Mouse (Mus musculus): ENCODE measurements around the gene Gpd2. TPM values are rescaled to one million over a fixed set of nuclear protein-coding genes. Genes with fewer than 3 reads are reported as not detected.
A peak's percentile ranks its signal among the peaks of the same experiment; 100 is the strongest.

The Gpd2 gene
- 14.3 and 16.2 TPM in 2 replicates for polyA plus RNA-seq (2015; fragmentation: Nextera tagmentation; extraction: Ambion mirVana)

DNA sequence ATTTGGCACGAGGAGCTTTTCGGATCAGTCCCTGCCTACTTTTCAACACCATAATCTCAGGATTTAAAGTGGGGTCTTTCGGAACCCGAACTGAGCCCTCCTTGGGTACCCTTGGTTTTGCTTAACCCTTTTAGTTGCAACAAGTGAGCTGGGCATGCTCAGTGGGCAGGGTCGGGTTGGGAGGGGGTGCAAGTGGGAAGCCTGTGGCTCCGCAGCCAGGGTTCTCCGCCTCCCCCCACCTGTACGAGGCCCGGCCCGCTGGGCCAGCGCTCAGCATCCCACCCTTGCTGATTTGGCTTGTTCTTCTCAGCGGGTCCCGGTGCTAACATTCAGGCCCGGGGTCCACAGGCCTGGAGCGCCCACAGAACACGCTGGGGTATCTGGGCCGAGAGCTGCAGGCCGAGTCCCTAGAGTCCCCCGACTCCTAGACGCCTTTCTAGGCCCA, at the start of gene Gpd2:
Gene Gpd2, plus strand, starts transcription at position 161 of the 445 bp plus-strand sequence.
- peak within 1 kb of the TSS; percentile 75 for H3K27ac ChIP-seq (replicated peaks)
- H3K4me3 ChIP-seq (replicated peaks): peak within 1 kb of the TSS; percentile 77
- no peaks in the 10 kb centered on the region for H3K36me3 ChIP-seq
- no peaks in the 10 kb centered on the region for H3K9me3 ChIP-seq (replicated peaks)
- peak within 1 kb of the TSS; percentile 89 for H3K9ac ChIP-seq
- H3K4me2 ChIP-seq (replicated peaks): peak within 1 kb of the TSS; percentile 91
- H3K27me3 ChIP-seq: no peaks in the 10 kb centered on the region
- H3K4me1 ChIP-seq: peaks cover 16% of the 10 kb centered on the region; the same call in 1 of the 2 replicates
- no peak; the same call in 1 of the 2 replicates for ATAC-seq (ENCODE audit: insufficient number of reproducible peaks, low FRiP score, low TSS enrichment, low read depth)
- 4% methylated on average over 20 of the region's 20 CpGs for WGBS

DNA sequence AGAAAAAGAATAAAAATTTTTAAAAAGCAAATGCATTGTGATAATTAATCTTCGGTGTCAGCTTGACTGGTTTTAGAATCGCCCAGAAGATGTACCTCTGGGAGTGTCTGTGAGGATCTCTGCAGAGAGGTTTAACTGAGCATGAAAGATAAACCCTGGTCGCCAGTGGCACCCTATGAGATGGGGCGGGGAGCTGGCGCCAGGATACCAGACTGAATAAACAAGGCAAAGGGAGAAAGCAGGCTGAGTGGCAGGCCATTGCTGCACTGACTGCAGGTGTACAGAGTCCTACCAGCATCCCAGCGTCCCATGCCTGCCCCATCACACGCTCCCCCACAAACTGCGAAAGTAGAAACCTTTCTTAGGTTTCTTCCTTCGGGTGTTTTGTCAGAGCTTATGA, 49.2 kb upstream of the Gpd2 start:
- Histone ChIP-seq H3K4me3 (replicated peaks) (no peak overlapping the region), H3K4me2 (replicated peaks) (no peak overlapping the region), H3K4me1 (no peaks in the 10 kb centered on the region), H3K36me3 (no peaks in the 10 kb centered on the region), H3K9me3 (replicated peaks) (no peaks in the 10 kb centered on the region), H3K27me3 (no peaks in the 10 kb centered on the region), H3K27ac (replicated peaks) (no peak overlapping the region), H3K9ac (no peak overlapping the region)
- ATAC-seq (ENCODE audit: insufficient number of reproducible peaks, low FRiP score, low TSS enrichment, low read depth): no peak
- 64% methylated on average over 9 of the region's 9 CpGs for WGBS

- Histone ChIP-seq H3K27ac (replicated peaks) (no peak overlapping the region), H3K9me3 (replicated peaks) (no peaks in the 10 kb centered on the region), H3K36me3 (no peaks in the 10 kb centered on the region), H3K4me1 (no peaks in the 10 kb centered on the region), H3K27me3 (no peaks in the 10 kb centered on the region), H3K4me3 (replicated peaks) (no peak overlapping the region), H3K9ac (no peak overlapping the region), H3K4me2 (replicated peaks) (no peak overlapping the region)
- no peak for ATAC-seq (ENCODE audit: insufficient number of reproducible peaks, low FRiP score, low TSS enrichment, low read depth)
Measured at GRCm38 (mm10) chr2:57190884-57191283, 46.6 kb upstream of the Gpd2 start.

DNA sequence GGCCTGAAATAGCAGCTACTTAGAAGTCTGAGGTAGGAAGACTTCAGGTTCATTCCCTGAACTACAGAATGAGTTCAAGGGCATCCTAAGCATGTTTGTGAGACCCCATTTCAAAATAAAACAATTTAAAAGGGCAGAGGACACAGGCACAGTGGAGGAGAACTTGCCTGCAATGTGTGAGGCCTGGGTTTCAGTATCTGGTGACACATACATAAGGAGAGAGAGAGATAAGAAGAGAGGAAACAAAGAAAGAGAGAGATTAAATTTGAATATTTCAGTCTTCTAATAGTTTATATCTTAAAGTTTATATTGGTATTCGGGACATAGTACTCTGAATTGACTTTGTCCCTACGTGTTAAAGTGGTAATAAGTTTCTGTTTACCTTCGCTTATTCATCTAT, 38.4 kb upstream of the Gpd2 start:
- 89% methylated on average over 3 of the region's 3 CpGs for WGBS
- no peaks in the 10 kb centered on the region for H3K27me3 ChIP-seq

GRCm38 (mm10) chr2:57208472-57209083, 28.9 kb upstream of the Gpd2 start:
- H3K4me3 ChIP-seq (replicated peaks): no peak overlapping the region
- no peak for ATAC-seq (ENCODE audit: insufficient number of reproducible peaks, low FRiP score, low TSS enrichment, low read depth)
- H3K36me3 ChIP-seq: no peaks in the 10 kb centered on the region
- WGBS: 87% methylated on average over 9 of the region's 9 CpGs
- H3K4me2 ChIP-seq (replicated peaks): no peak overlapping the region
- no peak overlapping the region for H3K27ac ChIP-seq (replicated peaks)
- H3K27me3 ChIP-seq: no peaks in the 10 kb centered on the region
- no peak overlapping the region for H3K9ac ChIP-seq
- H3K4me1 ChIP-seq: no peaks in the 10 kb centered on the region
- no peaks in the 10 kb centered on the region; the same call in 1 of the 2 replicates for H3K9me3 ChIP-seq (replicated peaks)

More for the DNA sequence above, 38.4 kb upstream of the Gpd2 start:
- no peak for ATAC-seq (ENCODE audit: insufficient number of reproducible peaks, low FRiP score, low TSS enrichment, low read depth)
- no peaks in the 10 kb centered on the region for H3K4me1 ChIP-seq
- no peak overlapping the region for H3K4me3 ChIP-seq (replicated peaks)
- no peak overlapping the region for H3K27ac ChIP-seq (replicated peaks)
- no peaks in the 10 kb centered on the region for H3K9me3 ChIP-seq (replicated peaks)
- H3K36me3 ChIP-seq: no peaks in the 10 kb centered on the region
- H3K9ac ChIP-seq: no peak overlapping the region
- H3K4me2 ChIP-seq (replicated peaks): no peak overlapping the region

GRCm38 (mm10) chr2:57211049-57212001, 26.1 kb upstream of the Gpd2 start:
- 71% methylated on average over 9 of the region's 9 CpGs for WGBS
- ATAC-seq (ENCODE audit: insufficient number of reproducible peaks, low FRiP score, low TSS enrichment, low read depth): no peak
- Histone ChIP-seq H3K27ac (replicated peaks) (no peak overlapping the region), H3K4me3 (replicated peaks) (no peak overlapping the region), H3K4me2 (replicated peaks) (no peak overlapping the region), H3K27me3 (no peaks in the 10 kb centered on the region), H3K4me1 (no peaks in the 10 kb centered on the region), H3K36me3 (no peaks in the 10 kb centered on the region), H3K9ac (no peak overlapping the region), H3K9me3 (replicated peaks) (no peaks in the 10 kb centered on the region; the same call in 1 of the 2 replicates)

- H3K9ac ChIP-seq: no peak overlapping the region
- H3K4me1 ChIP-seq: no peaks in the 10 kb centered on the region
- H3K27me3 ChIP-seq: no peaks in the 10 kb centered on the region
- H3K27ac ChIP-seq (replicated peaks): no peak overlapping the region
- WGBS: 89% methylated on average over 4 of the region's 4 CpGs
- no peak overlapping the region for H3K4me3 ChIP-seq (replicated peaks)
- H3K9me3 ChIP-seq (replicated peaks): no peaks in the 10 kb centered on the region; the same call in 1 of the 2 replicates
- no peak overlapping the region for H3K4me2 ChIP-seq (replicated peaks)
- H3K36me3 ChIP-seq: no peaks in the 10 kb centered on the region
- no peak for ATAC-seq (ENCODE audit: insufficient number of reproducible peaks, low FRiP score, low TSS enrichment, low read depth)
Measured at GRCm38 (mm10) chr2:57213364-57213763, 24.1 kb upstream of the Gpd2 start.

GRCm38 (mm10) chr2:57223288-57224026, 14.0 kb upstream of the Gpd2 start:
- H3K27me3 ChIP-seq: no peaks in the 10 kb centered on the region

GRCm38 (mm10) chr2:57225236-57225635, 12.2 kb upstream of the Gpd2 start:
- ATAC-seq (ENCODE audit: insufficient number of reproducible peaks, low FRiP score, low TSS enrichment, low read depth): no peak
- Histone ChIP-seq H3K9me3 (replicated peaks) (no peaks in the 10 kb centered on the region), H3K27ac (replicated peaks) (no peak overlapping the region), H3K4me3 (replicated peaks) (no peak overlapping the region), H3K9ac (no peak overlapping the region), H3K4me1 (no peaks in the 10 kb centered on the region), H3K4me2 (replicated peaks) (no peak overlapping the region), H3K27me3 (no peaks in the 10 kb centered on the region), H3K36me3 (no peaks in the 10 kb centered on the region)
- 39% methylated on average over 2 of the region's 2 CpGs for WGBS

More at GRCm38 (mm10) chr2:57223288-57224026, 14.0 kb upstream of the Gpd2 start:
- no peak overlapping the region for H3K4me3 ChIP-seq (replicated peaks)
- no peaks in the 10 kb centered on the region for H3K4me1 ChIP-seq
- H3K9me3 ChIP-seq (replicated peaks): no peaks in the 10 kb centered on the region
- H3K9ac ChIP-seq: no peak overlapping the region
- H3K4me2 ChIP-seq (replicated peaks): no peak overlapping the region
- H3K36me3 ChIP-seq: no peaks in the 10 kb centered on the region
- no peak for ATAC-seq (ENCODE audit: insufficient number of reproducible peaks, low FRiP score, low TSS enrichment, low read depth)
- no peak overlapping the region for H3K27ac ChIP-seq (replicated peaks)
- WGBS: 79% methylated on average over 3 of the region's 3 CpGs

DNA sequence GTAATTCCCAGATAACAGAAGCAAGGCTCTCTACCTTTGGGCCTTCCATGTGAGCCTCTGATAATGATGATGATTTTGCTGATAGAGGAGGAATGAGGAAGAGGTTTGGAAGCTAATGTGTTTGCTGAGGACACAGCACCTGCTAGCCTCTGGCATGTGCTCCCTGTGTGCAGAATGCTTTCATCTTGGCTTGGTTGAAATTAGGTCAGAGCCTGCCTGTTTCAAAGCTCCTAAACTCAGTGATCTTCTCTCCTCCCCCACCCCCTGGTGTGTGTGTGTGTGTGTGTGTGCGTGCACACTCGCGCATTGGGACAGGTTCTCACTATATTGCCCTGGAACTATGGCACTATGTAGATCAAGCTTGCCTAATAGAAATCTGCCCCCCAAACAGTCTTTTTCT, 10.0 kb upstream of the Gpd2 start:
- H3K4me3 ChIP-seq (replicated peaks): no peak overlapping the region
- WGBS: 88% methylated on average over 3 of the region's 3 CpGs
- H3K9ac ChIP-seq: no peak overlapping the region
- no peaks in the 10 kb centered on the region for H3K27me3 ChIP-seq
- no peaks in the 10 kb centered on the region for H3K4me1 ChIP-seq
- ATAC-seq (ENCODE audit: insufficient number of reproducible peaks, low FRiP score, low TSS enrichment, low read depth): no peak
- no peaks in the 10 kb centered on the region for H3K36me3 ChIP-seq
- no peak overlapping the region for H3K4me2 ChIP-seq (replicated peaks)
- no peak overlapping the region for H3K27ac ChIP-seq (replicated peaks)
- H3K9me3 ChIP-seq (replicated peaks): no peaks in the 10 kb centered on the region

Measured in embryonic facial prominence, embryonic 15.5 days (tissue).